Mouse (Mus musculus) heart, postnatal 4 days (tissue): ENCODE data around the gene Myocd. TPM values are rescaled to one million over a fixed set of nuclear protein-coding genes. Genes with fewer than 3 reads are reported as not detected.

ENCODE experiments used
- DNase-seq: peaks from one replicate; pipeline ENCODE4 v3.0.0; 2021
- total RNA-seq, 2 experiments: library from RNA; stranded (reverse); gene quantifications; 2 replicates each; pipeline ENCODE4 v1.2.3; 2021

Myocd gene
- total RNA-seq, 2 experiments from 2014 or later, result 113 to 131 TPM

- no peak for DNase-seq
Measured at GRCm38 (mm10) chr11:65213806-65214205, 56.0 kb downstream of the Myocd start.

GRCm38 (mm10) chr11:65211701-65212100 is 58.1 kb downstream of the Myocd start:
- DNase-seq, result no peak

GRCm38 (mm10) chr11:65209441-65209840 is 60.3 kb downstream of the Myocd start:
- DNase-seq, result peak; percentile 87

- peak; percentile 78 for DNase-seq
Measured at GRCm38 (mm10) chr11:65205306-65205705, 64.5 kb downstream of the Myocd start.

- DNase-seq, result no peak
Measured at GRCm38 (mm10) chr11:65204651-65205050, 65.1 kb downstream of the Myocd start.

- DNase-seq, result no peak
Measured at GRCm38 (mm10) chr11:65203020-65203419, 66.8 kb downstream of the Myocd start.

GRCm38 (mm10) chr11:65202236-65202635 is 67.6 kb downstream of the Myocd start:
- no peak for DNase-seq

GRCm38 (mm10) chr11:65198026-65198425 is 71.8 kb downstream of the Myocd start:
- DNase-seq, result no peak

GRCm38 (mm10) chr11:65197280-65197679 is 72.5 kb downstream of the Myocd start:
- DNase-seq, result peak; percentile 85

GRCm38 (mm10) chr11:65186974-65187373 is 82.8 kb downstream of the Myocd start:
- no peak for DNase-seq

GRCm38 (mm10) chr11:65185114-65185513 is 84.7 kb downstream of the Myocd start:
- DNase-seq, result no peak

- DNase-seq, result no peak
Measured at GRCm38 (mm10) chr11:65170121-65170750, 99.6 kb downstream of the Myocd start.

GRCm38 (mm10) chr11:65162767-65163120 is 107.0 kb downstream of the Myocd start, which contains the start of gene Arhgap44:
TSS of gene Arhgap44 (minus strand) at chr11:65162961.
- peak; percentile 79 for DNase-seq

GRCm38 (mm10) chr11:65161881-65162766 is 107.7 kb downstream of the Myocd start:
- no peak for DNase-seq

GRCm38 (mm10) chr11:65160991-65161880 is 108.6 kb downstream of the Myocd start:
- DNase-seq, result no peak

GRCm38 (mm10) chr11:65159791-65160190 is 110.0 kb downstream of the Myocd start, which contains the start of gene 1700086D15Rik:
TSS of gene 1700086D15Rik (minus strand) at chr11:65159891.
- DNase-seq, result no peak

GRCm38 (mm10) chr11:65158658-65158990 is 111.2 kb downstream of the Myocd start:
- DNase-seq, result no peak

- DNase-seq, result no peak
Measured at GRCm38 (mm10) chr11:65157966-65158657, 111.7 kb downstream of the Myocd start.

GRCm38 (mm10) chr11:65153006-65153405 is 116.8 kb downstream of the Myocd start:
- DNase-seq, result no peak

- DNase-seq, result no peak
Measured at GRCm38 (mm10) chr11:65148441-65148840, 121.3 kb downstream of the Myocd start.

GRCm38 (mm10) chr11:65142838-65143417 is 126.9 kb downstream of the Myocd start:
- DNase-seq, result no peak

- no peak for DNase-seq
Measured at GRCm38 (mm10) chr11:65139030-65139429, 130.8 kb downstream of the Myocd start.
